Mouse (Mus musculus) testis, adult 2 months (tissue): ENCODE results near the gene Zfyve28.

Source experiments
- CTCF ChIP-seq: fragments of 200-500 bp; IDR thresholded peaks from 2 replicates; pipeline ENCODE4 v1.5.1; 2012; ENCODE audit warnings: low read depth, mild to moderate bottlenecking, inconsistent platforms, low read length, moderate library complexity; ENCODE audit not compliant: control insufficient read depth, insufficient read depth, insufficient replicate concordance
- POLR2A ChIP-seq: fragments of 200-500 bp; IDR thresholded peaks from 2 replicates; pipeline ENCODE4 v1.6.1; 2012; ENCODE audit warnings: low read depth, mild to moderate bottlenecking, inconsistent platforms, low read length, moderate library complexity; ENCODE audit not compliant: control insufficient read depth

- TF ChIP-seq POLR2A (no peak), CTCF (no peak)
These were observed 18.9 kb downstream of the Zfyve28 start for GRCm38 (mm10) chr5:34269197-34269920.
